Mouse (Mus musculus) forelimb bud, embryonic 11.5 days (tissue): ENCODE measurements at regions not wholly inside any gene's neighbourhood (a gene's known extent, or its start where the extent isn't known, plus 50 kb on each side); places are given as distances from the start of the nearest gene placed in this dataset.

Experiments used
- DNase-seq: peaks from one replicate; pipeline ENCODE4 v3.0.0-alpha.2; 2012; ENCODE audit warnings: low read depth, low spot score

GRCm38 (mm10) chr8:38723254-38723653, 1729.8 kb downstream of the AI429214 start:
- no peak for DNase-seq

- DNase-seq, result no peak
Measured at GRCm38 (mm10) chr8:38725257-38725656, 1731.9 kb downstream of the AI429214 start.

- peak; percentile 73 for DNase-seq
Measured at GRCm38 (mm10) chr8:38747134-38747533, 1753.7 kb downstream of the AI429214 start.

GRCm38 (mm10) chr8:38766626-38767226, 1773.3 kb downstream of the AI429214 start:
- DNase-seq, result no peak

- DNase-seq, result no peak
Measured at GRCm38 (mm10) chr8:38812482-38812881, 1819.1 kb downstream of the AI429214 start.

- peak; percentile 55 for DNase-seq
Measured at GRCm38 (mm10) chr8:38818163-38818562, 1824.8 kb downstream of the AI429214 start.

- DNase-seq, result no peak
Measured at GRCm38 (mm10) chr8:38861436-38861835, 1813.4 kb upstream of the Adam24 start.

GRCm38 (mm10) chr8:38867370-38867769, 1807.5 kb upstream of the Adam24 start:
- no peak for DNase-seq
